Mouse (Mus musculus) embryonic facial prominence, embryonic 10.5 days (tissue): ENCODE measurements at regions not wholly inside any gene's neighbourhood (a gene's known extent, or its start where the extent isn't known, plus 50 kb on each side); places are given as distances from the start of the nearest gene placed in this dataset.

Experiments used
- DNase-seq: peaks from one replicate; pipeline ENCODE4 v3.0.0-alpha.2; 2017; ENCODE audit warnings: low spot score
- H3K27ac ChIP-seq: fragments of 300-500 bp; sonication (generic); replicated peaks from 2 replicates; pipeline ENCODE4 v1.5.1; 2016; ENCODE audit warnings: mild to moderate bottlenecking
- H3K27me3 ChIP-seq: fragments of 300-500 bp; sonication (generic); replicated peaks from 2 replicates; pipeline ENCODE4 v1.6.1; 2016; ENCODE audit warnings: low read depth, mild to moderate bottlenecking; ENCODE audit not compliant: poor library complexity, severe bottlenecking
- H3K36me3 ChIP-seq: fragments of 300-500 bp; sonication (generic); replicated peaks from 2 replicates; pipeline ENCODE4 v1.6.1; 2016; ENCODE audit warnings: mild to moderate bottlenecking, moderate library complexity
- H3K4me1 ChIP-seq: fragments of 300-500 bp; sonication (generic); 2 replicates; pipeline ENCODE4 v1.6.1; 2016
- H3K4me3 ChIP-seq: fragments of 300-500 bp; sonication (generic); 2 replicates; pipeline ENCODE4 v1.5.1; 2016; ENCODE audit warnings: mild to moderate bottlenecking, moderate library complexity
- H3K9me3 ChIP-seq: fragments of 300-500 bp; sonication (generic); 2 replicates; pipeline ENCODE4 v1.6.1; 2016; ENCODE audit warnings: mild to moderate bottlenecking
- WGBS: fragments of 180-500 bp; shearing (Covaris S2); methylation state at CpG from one replicate; pipeline ENCODE4 v1.1.7; 2016; 5-methylcytosine and 5-hydroxymethylcytosine counted together

DNA sequence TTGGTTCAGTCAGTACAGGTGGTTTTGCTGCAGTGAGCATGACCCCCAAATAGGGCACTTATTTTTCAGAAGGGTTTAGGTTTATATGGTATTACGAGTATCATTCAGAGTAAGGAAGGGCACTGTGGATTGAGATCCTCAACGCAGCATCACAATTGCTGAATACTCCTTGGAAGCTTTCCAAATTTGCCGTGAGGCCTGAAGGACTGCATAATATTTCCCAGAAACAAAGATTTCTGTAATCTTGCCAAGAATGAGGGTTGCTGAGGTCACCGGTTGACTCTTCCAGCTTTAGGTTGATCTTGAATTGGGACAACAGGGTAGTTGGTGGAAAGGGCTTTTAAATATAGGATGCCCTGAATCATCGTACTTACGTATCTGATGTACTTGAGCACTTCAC is 482.1 kb downstream of the Ttll7 start:
- 95% methylated on average over 6 of the region's 6 CpGs for WGBS
- Histone ChIP-seq H3K4me1 (peaks cover 5% of the 10 kb centered on the region; the same call in 1 of the 2 replicates), H3K9me3 (no peaks in the 10 kb centered on the region), H3K36me3 (no peaks in the 10 kb centered on the region), H3K27ac (no peak overlapping the region), H3K27me3 (no peaks in the 10 kb centered on the region), H3K4me3 (no peak overlapping the region)
- no peak for DNase-seq

- Histone ChIP-seq H3K4me1 (peaks cover 8% of the 10 kb centered on the region; the same call in 1 of the 2 replicates), H3K27ac (no peak overlapping the region), H3K4me3 (no peak overlapping the region), H3K9me3 (no peaks in the 10 kb centered on the region), H3K27me3 (no peaks in the 10 kb centered on the region), H3K36me3 (no peaks in the 10 kb centered on the region)
- 65% methylated on average over 7 of the region's 7 CpGs for WGBS
- DNase-seq: no peak
Measured at GRCm38 (mm10) chr3:147335286-147335685, 483.1 kb downstream of the Ttll7 start.

DNA sequence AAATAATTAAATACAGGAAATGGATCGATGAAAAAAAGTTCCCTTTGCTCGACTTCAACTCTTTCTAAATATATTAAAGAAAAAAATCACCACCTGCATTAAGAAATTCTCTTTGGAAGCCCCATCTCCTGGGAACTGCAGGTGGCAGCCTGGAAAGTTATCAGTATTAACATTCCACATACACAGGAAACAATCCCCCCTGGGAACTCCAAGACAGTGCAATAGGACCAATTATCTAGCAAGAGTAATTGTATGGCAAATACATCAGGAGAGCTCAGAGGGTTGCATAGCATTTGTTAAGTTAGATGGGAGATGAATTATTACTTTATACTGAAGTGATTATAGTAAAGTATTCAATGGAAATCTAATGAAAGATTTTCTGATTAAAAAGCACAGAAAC is 487.3 kb downstream of the Ttll7 start:
- Histone ChIP-seq H3K27me3 (no peaks in the 10 kb centered on the region), H3K4me1 (peaks cover 14% of the 10 kb centered on the region), H3K36me3 (no peaks in the 10 kb centered on the region), H3K27ac (no peak overlapping the region), H3K4me3 (no peak overlapping the region), H3K9me3 (no peaks in the 10 kb centered on the region)
- DNase-seq: no peak
- WGBS: 72% methylated on average over 2 of the region's 2 CpGs

DNA sequence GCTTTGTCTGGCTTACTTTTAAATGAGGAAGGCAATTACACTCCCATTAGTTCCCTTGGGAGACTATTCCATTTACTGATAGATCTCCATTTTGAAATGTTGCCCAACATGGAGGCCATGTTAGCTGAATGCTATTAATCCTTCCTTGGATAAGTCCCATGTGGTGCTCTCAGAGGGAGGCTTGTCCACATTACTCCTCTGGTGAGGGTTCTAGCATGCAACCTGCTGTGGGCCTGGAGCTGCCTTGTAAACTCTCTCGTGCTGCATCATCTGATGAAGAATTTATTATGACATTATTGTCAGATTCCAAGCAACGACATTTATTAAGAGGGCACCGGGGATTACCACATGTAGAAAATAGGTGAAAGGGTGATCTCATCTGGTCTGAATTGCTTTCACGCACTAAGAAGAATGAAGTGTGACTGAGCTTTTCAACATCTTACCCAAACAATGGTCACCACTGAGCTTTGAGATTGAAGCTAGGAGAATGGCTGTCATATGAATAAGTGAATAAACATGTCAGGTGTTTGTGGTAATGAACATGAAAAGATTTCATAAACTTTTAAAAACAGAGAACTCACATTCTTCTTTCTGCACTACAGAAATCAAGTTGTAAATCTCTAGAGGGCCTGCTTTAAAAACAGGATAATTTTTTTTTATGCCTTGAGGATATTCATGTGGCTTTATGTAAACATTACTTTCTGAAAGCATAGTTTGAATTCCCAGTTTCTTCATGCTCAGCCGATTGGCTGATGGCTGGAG is 495.3 kb downstream of the Ttll7 start:
- Histone ChIP-seq H3K4me3 (no peak overlapping the region), H3K27me3 (no peaks in the 10 kb centered on the region), H3K9me3 (no peaks in the 10 kb centered on the region), H3K27ac (no peak overlapping the region), H3K36me3 (no peaks in the 10 kb centered on the region), H3K4me1 (peaks cover 10% of the 10 kb centered on the region)
- WGBS: 68% methylated on average over 5 of the region's 5 CpGs
- no peak for DNase-seq

DNA sequence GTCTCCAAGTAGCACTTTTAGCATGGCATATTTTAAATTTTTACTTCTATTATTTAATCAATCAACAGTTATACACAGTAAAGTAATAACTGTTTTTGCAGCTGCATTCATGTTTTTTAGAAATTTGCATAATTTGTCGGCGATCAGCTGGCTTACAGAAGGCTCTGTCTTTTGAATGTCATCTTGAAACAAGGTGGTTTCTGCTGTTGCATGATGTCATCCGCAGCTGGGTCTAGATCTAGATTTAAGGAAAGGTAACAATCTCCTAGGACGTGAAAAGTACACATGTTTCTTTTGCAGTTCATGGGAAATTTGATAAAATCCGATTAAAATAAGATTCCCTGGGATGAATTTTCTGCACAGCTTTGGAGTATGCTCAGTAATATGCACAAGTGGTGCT is 534.9 kb downstream of the Ttll7 start:
- no peaks in the 10 kb centered on the region for H3K36me3 ChIP-seq
- DNase-seq: no peak
- H3K27me3 ChIP-seq: no peaks in the 10 kb centered on the region
- H3K4me1 ChIP-seq: no peaks in the 10 kb centered on the region
- H3K9me3 ChIP-seq: no peaks in the 10 kb centered on the region
- H3K27ac ChIP-seq: no peak overlapping the region
- 91% methylated on average over 5 of the region's 5 CpGs for WGBS
- no peak overlapping the region for H3K4me3 ChIP-seq

DNA sequence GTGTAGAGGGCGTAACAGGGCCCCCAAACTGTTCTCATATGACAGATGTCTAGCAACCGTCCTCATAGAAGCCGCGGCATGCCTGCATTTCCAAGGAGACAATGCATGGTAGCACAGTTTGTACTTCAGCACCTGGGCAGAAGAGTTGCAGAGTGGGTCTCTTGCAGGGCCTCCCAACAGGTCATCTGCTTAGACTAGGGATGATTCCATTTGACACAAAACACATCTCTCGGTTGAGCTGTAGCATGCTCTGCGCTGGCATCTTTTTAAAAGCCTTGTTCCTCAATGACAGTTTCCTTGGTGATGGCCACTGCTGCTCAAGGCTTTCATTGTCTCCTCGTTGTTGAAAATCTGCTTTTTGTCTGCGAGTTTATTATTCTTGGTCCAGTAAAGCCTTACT is 546.1 kb downstream of the Ttll7 start:
- Histone ChIP-seq H3K9me3 (no peaks in the 10 kb centered on the region), H3K27me3 (no peaks in the 10 kb centered on the region), H3K27ac (no peak overlapping the region), H3K36me3 (no peaks in the 10 kb centered on the region), H3K4me3 (no peak overlapping the region), H3K4me1 (peaks cover 7% of the 10 kb centered on the region; the same call in 1 of the 2 replicates)
- DNase-seq: no peak
- WGBS: 75% methylated on average over 8 of the region's 8 CpGs

GRCm38 (mm10) chr3:147412274-147412673 is 560.1 kb downstream of the Ttll7 start:
- no peak for DNase-seq
- no peaks in the 10 kb centered on the region for H3K4me1 ChIP-seq
- no peaks in the 10 kb centered on the region for H3K36me3 ChIP-seq
- no peaks in the 10 kb centered on the region for H3K9me3 ChIP-seq
- H3K27ac ChIP-seq: no peak overlapping the region
- no peaks in the 10 kb centered on the region for H3K27me3 ChIP-seq
- WGBS: 92% methylated on average over 4 of the region's 4 CpGs
- no peak overlapping the region for H3K4me3 ChIP-seq

- no peaks in the 10 kb centered on the region for H3K4me1 ChIP-seq
- H3K27ac ChIP-seq: no peak overlapping the region
- H3K27me3 ChIP-seq: no peaks in the 10 kb centered on the region
- no peak for DNase-seq
- 74% methylated on average over 3 of the region's 3 CpGs for WGBS
- H3K4me3 ChIP-seq: no peak overlapping the region
- no peaks in the 10 kb centered on the region for H3K36me3 ChIP-seq
- no peaks in the 10 kb centered on the region for H3K9me3 ChIP-seq
Measured at GRCm38 (mm10) chr3:147416926-147417325, 564.8 kb downstream of the Ttll7 start.

DNA sequence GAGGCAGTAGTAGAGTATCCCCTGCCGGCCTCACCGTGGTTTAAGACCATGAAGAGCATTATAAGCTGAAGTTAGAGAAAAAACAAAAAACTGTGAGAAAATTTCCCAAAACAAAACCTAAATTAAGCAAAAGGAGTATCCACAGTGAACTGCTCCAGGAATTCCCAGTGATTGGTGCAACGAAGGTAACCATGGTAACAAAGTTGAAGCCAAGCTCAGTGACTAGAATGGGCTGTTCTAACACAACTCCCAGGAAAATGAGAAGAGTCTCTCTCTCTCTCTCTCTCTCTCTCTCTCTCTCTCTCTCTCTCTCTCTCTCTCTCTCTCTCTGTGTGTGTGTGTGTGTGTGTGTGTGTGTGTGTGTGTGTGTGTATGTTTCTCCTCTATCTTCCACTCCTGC is 567.0 kb downstream of the Ttll7 start:
- no peak for DNase-seq
- no peaks in the 10 kb centered on the region for H3K36me3 ChIP-seq
- 45% methylated on average over 3 of the region's 3 CpGs for WGBS
- H3K4me1 ChIP-seq: peaks cover 14% of the 10 kb centered on the region
- H3K27ac ChIP-seq: no peak overlapping the region
- H3K27me3 ChIP-seq: no peaks in the 10 kb centered on the region
- no peak overlapping the region for H3K4me3 ChIP-seq
- H3K9me3 ChIP-seq: no peaks in the 10 kb centered on the region

DNA sequence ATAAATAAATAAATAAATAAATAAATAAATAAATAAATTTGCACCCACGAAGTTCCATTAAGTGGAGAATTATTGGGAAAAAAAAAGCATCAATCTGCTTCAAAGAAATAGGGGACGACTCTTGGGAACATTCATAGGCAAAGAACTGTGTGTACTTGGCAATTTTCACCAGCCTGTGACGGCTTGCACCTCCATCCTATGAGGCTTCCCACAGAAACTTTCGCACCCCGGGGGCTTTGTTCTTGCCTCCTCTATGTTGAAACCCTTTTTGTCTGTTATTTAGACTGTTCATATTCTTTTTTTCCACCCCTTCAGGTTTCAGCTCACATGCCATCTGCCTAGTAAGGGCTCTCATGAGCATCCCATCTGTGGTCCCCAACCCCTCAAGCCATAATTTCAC is 570.0 kb downstream of the Ttll7 start:
- Histone ChIP-seq H3K4me3 (no peak overlapping the region), H3K36me3 (no peaks in the 10 kb centered on the region), H3K27me3 (no peaks in the 10 kb centered on the region), H3K4me1 (peaks cover 17% of the 10 kb centered on the region), H3K9me3 (no peaks in the 10 kb centered on the region), H3K27ac (no peak overlapping the region)
- 85% methylated on average over 5 of the region's 5 CpGs for WGBS
- no peak for DNase-seq

- Histone ChIP-seq H3K27ac (no peak overlapping the region), H3K9me3 (no peaks in the 10 kb centered on the region), H3K27me3 (no peaks in the 10 kb centered on the region), H3K36me3 (no peaks in the 10 kb centered on the region), H3K4me3 (no peak overlapping the region), H3K4me1 (peaks cover 25% of the 10 kb centered on the region)
- WGBS: 37% methylated on average over 2 of the region's 2 CpGs
- no peak for DNase-seq
Measured at GRCm38 (mm10) chr3:147423895-147424575, 571.9 kb downstream of the Ttll7 start.

- Histone ChIP-seq H3K4me3 (no peak overlapping the region), H3K27me3 (no peaks in the 10 kb centered on the region), H3K4me1 (peaks cover 22% of the 10 kb centered on the region), H3K36me3 (no peaks in the 10 kb centered on the region), H3K9me3 (no peaks in the 10 kb centered on the region), H3K27ac (no peak overlapping the region)
- 36% methylated on average over 10 of the region's 10 CpGs for WGBS
- peak; percentile 32 for DNase-seq
Measured at GRCm38 (mm10) chr3:147428837-147429236, 576.7 kb downstream of the Ttll7 start.
